Mouse (Mus musculus): ENCODE measurements around the gene Rad23a.

DNA sequence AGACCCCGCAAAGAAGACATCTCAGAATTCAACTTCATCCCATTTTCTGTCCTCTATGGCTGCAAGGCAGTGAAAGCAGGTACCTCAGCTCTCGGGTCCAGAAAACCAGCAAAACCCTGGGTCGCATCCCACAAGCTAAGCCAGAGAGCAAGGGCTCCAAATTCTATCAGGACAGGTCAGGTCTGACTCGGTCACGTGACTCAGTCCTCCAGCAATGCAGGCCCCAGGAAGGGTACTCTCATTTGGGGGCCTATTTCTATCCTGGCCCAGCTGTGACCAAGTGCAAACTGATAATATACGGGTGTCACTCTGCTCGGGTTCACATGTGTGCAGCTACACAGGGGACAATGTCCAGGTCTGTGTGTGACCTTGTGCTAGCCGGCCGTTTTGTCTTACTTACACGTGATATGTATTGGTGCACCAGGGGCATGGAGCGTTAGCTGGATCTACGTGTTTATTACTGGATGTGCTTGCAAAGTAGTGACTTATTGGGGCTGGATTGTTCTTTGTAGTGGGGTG is 48.0 kb downstream of the Rad23a start:
- no peak for TF ChIP-seq CTCF (IDR thresholded peaks at IDR 0.05)
- no peak for TF ChIP-seq EP300 (IDR thresholded peaks at IDR 0.05)

Data from lung, postnatal 0 days (tissue).